Mouse (Mus musculus): ENCODE measurements around the gene Synpr.
"Not testable (repeated sequence)": the region's sequence is repeated elsewhere in the genome, so short reads cannot be mapped to it uniquely, and the experiment has no call there.

Gene Synpr

DNA sequence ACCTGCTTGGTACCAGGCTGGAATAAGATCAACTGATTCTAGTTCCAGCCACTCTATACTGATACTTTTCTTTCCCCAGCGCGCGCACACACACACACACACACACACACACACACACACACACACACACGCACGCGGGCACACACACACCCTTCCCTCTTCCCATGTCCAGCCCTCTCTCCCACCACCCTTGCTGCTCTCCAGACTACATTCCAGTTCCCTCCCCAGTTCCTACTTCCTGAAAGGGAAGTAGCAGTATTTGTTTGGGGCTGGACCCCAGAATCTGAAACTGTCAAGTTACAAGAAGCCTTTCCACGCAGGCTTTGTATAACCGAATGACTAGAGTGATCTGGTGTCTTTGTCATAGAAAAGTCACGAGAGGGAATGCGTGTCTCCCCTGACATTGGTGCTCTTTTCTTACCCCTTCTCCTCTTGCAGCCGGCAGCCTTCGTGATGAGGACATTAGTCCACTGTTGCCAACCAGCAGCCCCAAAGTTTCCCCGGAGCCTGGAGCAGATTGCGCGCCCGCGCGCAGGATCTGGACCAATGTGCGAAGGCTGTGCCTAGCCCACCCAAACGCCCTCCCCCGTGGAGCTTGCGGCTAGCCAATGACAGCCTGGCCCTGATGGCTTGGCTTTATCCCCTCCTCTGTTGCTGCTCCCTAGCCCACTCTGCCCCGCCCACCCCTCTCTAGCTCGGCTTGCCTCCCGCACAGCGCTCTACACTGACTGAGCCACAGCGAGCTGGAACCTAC lies at the start of gene Synpr:
Gene Synpr, plus strand, starts transcription at position 690 of the 754 bp plus-strand sequence.
- peak; percentile 82 for DNase-seq

DNA sequence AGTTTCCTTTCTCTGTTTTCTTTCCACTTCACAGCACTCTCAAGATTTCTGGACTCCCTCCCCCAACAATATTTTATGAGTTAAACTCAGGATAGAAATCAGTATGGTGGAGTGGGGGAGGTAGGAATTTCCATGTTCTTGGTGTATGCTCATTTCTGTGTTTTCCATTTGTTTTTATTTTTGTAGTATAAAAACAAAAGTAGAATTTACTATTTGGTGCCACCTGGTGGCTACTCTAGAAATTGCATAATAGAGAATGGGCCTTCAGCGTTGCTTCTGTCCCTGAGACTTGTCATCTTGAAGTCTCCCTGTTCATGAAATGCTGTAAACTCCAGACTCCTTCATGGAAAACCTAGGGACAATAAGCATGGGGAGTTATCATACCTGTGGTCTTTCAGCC lies 47.7 kb upstream of the Synpr start:
- DNase-seq = no peak

- no peak for DNase-seq
These were observed 37.1 kb upstream of the Synpr start for GRCm38 (mm10) chr14:13247431-13247830.

GRCm38 (mm10) chr14:13249361-13249760 lies 35.2 kb upstream of the Synpr start:
- DNase-seq = no peak

GRCm38 (mm10) chr14:13252594-13252993 lies 32.0 kb upstream of the Synpr start:
- no peak for DNase-seq

DNA sequence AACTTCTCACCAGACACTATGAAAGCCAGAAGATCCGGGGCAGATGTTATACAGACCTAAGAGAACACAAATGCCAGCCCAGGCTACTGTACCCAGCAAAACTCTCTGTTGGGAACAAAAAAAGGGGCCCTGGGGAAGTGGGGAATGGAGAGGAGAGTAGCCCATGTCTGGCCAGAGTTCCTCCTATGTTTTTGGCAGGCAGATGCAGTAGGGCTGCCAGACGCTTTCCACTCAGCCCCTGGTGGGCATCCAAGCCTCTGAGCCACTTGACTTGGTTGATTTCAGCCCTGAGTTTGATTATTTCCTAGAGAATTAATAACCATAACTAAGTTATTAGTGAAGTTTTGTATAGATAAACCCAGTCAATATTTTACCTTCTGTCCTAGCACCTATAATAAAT lies 29.8 kb upstream of the Synpr start:
- not testable (repeated sequence) for DNase-seq

DNA sequence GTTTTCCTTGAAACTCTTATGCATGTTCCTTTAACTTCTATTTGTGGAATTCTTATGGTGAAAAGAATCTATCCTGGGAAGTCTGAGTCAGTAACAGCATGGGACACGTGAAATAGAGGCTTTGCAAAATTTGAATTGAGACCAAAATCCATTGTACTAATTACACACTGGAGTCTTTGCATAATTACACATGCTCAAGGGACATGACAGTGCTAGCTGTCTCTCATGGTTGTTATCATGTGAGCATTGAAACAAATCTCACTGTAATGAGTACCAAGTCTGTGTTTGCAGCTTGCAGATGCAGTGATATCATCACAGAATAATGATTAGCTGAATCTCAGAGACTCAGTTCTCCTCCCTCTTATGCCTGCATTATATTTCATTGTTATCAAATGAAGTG lies 22.2 kb upstream of the Synpr start:
- DNase-seq = no peak

- peak; percentile 14 for DNase-seq
These were observed 18.2 kb upstream of the Synpr start for GRCm38 (mm10) chr14:13266331-13266730.

GRCm38 (mm10) chr14:13267181-13267580 lies 17.4 kb upstream of the Synpr start:
- peak; percentile 74 for DNase-seq

GRCm38 (mm10) chr14:13283211-13283610 lies 1.4 kb upstream of the Synpr start:
- DNase-seq = peak; percentile 29

GRCm38 (mm10) chr14:13284845-13285198 lies 242 bp downstream of the Synpr start:
- DNase-seq = no peak

DNA sequence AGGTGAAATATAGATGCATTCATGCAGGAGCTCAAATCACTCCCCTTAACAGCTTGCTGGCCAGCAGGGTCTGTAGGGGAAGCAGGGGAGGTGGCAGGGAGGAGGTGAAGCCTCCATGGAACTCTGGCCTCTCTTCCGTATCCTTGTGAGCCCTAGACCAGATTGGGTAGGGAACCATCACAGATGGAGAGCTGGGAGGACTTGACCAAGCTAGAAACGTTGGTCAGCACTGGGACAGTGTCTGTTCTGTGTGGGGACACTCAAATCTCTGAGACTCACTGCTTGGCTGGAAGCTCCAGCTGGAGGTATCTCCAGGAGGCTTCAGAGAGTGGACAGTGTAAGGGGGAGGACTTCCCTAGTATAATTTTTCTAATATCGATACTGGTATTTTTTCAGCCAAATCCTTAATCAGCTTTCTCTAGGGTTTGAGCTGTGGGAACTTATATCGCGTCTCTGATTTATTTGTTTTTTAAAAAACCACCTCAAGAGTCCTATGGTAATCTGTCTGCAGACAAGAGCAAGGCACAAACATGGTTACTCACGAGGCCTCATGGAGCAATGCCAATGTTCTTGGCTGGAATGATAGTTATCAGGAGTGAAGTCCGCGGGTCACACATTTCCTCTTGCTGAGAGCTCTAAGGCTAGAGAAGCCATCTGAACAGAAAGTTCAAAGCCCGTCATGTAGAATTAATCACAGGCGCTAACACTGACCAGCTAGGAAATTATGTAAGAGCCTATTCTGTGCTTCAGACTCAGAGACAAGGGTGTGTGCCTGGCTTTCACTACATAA lies 956 bp downstream of the Synpr start:
- DNase-seq = peak; percentile 45

DNA sequence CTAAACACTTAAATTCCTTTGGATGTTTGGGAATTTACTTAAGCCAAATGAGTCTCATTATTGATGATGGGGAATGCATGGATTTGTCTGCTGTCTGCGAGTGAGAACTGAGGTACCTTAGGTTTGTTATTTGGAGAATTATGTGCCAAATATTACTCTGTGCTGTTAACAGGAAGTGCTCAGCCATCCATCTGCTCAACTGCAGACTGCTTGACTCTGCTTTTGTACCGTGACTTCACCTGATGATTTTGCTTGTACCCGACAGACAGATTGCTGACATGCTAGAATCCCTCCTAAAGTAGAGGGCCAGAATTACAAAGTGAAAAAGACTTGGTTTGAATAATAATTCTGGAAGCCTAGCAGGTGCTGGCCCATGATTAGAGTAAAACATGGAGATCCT lies 9.6 kb downstream of the Synpr start:
- DNase-seq = no peak

DNA sequence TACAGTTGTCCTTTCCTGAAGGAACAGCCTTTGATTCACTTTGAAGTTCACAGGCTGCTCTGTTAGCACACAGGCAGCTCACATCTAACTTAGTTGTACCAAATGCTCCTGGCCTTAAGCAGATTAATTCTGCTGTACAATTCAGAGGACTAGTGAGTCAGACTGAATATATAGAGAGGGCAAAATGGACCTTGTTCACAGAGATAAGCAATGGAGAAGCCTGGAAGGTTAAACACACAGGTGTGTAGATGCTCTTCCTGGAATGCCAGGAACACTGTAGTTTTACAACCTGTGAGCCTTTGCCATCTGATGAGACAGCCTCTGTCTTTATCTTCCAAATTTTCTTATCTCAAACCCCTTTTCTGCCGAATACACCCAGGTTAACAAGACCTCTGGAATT lies 29.7 kb downstream of the Synpr start:
- DNase-seq = no peak

- DNase-seq = no peak
These were observed 43.9 kb downstream of the Synpr start for GRCm38 (mm10) chr14:13328461-13328860.

GRCm38 (mm10) chr14:13332497-13333306 lies 48.1 kb downstream of the Synpr start:
- no peak for DNase-seq

- no peak for DNase-seq
These were observed 48.8 kb downstream of the Synpr start for GRCm38 (mm10) chr14:13333372-13333771.

DNA sequence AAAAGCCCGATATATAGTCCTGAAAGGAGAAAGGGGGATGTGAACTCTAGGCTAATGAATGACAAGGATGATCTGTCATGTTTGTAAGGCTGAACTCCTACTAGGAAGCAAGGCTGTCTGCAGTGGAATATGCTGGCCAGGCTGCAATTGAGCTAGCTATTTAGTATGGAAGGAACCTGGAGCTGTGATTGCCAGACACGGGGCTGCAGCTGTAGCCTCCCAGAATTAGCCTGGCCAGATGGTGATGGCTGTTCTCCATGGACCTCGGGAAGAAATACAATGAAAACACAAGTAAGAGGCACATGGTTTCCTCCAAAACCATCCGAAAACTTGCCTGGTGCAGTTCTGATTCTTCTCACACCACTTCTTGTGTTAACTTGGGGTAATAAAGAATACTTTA lies 51.6 kb downstream of the Synpr start:
- DNase-seq = no peak

GRCm38 (mm10) chr14:13340688-13341087 lies 56.1 kb downstream of the Synpr start:
- no peak for DNase-seq

DNA sequence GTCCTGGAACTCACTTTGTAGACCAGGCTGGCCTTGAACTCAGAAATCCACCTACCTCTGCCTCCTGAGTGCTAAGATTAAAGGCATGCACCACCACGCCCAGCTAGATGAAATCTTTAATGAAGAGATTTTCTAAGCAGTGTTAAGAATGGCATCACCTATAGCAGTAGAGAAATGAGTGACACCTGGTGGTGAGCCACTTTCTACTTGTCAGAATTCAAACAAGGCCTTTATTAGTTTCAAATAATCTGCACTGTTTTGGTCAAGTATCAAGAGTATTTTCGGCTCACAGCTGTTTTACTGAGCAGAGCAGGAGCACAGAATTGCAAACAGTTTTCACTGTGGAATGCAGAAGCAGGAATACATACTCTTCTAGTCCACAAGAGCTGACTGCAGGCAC lies 59.7 kb downstream of the Synpr start:
- no peak for DNase-seq

- DNase-seq = no peak
These were observed 64.7 kb downstream of the Synpr start for GRCm38 (mm10) chr14:13349170-13349865.

DNA sequence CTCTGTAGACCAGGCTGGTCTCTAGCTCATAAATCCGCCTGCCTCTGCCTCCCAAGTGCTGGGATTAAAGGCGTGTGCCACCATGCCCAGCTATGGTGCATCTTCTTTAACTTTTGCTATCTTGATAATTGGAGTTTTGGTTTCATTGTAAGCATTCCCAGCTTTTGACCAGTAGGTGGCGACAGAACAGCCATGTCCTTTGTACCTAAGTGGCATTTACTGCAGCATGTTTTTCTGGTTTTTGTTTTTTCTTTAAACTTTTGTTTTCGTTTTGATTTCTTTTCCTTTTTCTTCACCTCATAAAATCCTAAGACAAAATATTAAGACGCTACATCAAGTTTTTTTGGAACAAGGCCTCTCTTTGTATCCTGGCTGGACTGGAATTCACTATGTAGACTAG lies 69.6 kb downstream of the Synpr start:
- peak; percentile 10 for DNase-seq

All from cerebellum, adult 11-12 months (tissue).